Mouse (Mus musculus) hindbrain, embryonic 14.5 days (tissue): ENCODE results near the gene Susd3. TPM values are rescaled to one million over a fixed set of nuclear protein-coding genes. Genes with fewer than 3 reads are reported as not detected.

Source experiments
- ATAC-seq: fragments of 200-750 bp; cut with Nextera tagmentation; 2 replicates; pipeline ENCODE4 v1.8.0; 2017; ENCODE audit warnings: moderate number of reproducible peaks, mild to moderate bottlenecking, moderate TSS enrichment, moderate library complexity; ENCODE audit not compliant: low FRiP score
- DNase-seq: peaks from one replicate; pipeline ENCODE4 v3.0.0-alpha.2; 2015; ENCODE audit warnings: low spot score
- H3K27ac ChIP-seq: fragments of 300-500 bp; sonication (generic); 2 replicates; pipeline ENCODE4 v1.5.1; 2014; ENCODE audit warnings: mild to moderate bottlenecking, moderate library complexity
- H3K27me3 ChIP-seq: fragments of 300-500 bp; sonication (generic); 2 replicates; pipeline ENCODE4 v1.6.1; 2014; ENCODE audit warnings: mild to moderate bottlenecking, low read length, mixed read lengths; ENCODE audit not compliant: control insufficient read depth, insufficient read depth
- H3K36me3 ChIP-seq: fragments of 300-500 bp; sonication (generic); replicated peaks from 2 replicates; pipeline ENCODE4 v1.6.1; 2014; ENCODE audit not compliant: control insufficient read depth, insufficient read depth
- H3K4me1 ChIP-seq: fragments of 300-500 bp; sonication (generic); replicated peaks from 2 replicates; pipeline ENCODE4 v1.6.1; 2014; ENCODE audit warnings: antibody characterized with exemption, low read length, mixed read lengths; ENCODE audit not compliant: control insufficient read depth, insufficient read depth
- H3K4me2 ChIP-seq: fragments of 300-500 bp; sonication (generic); replicated peaks from 2 replicates; pipeline ENCODE4 v1.6.1; 2014; ENCODE audit warnings: mild to moderate bottlenecking, moderate library complexity
- H3K4me3 ChIP-seq: fragments of 300-500 bp; sonication (generic); replicated peaks from 2 replicates; pipeline ENCODE4 v1.5.1; 2014; ENCODE audit warnings: mild to moderate bottlenecking, low read length
- H3K9ac ChIP-seq: fragments of 300-500 bp; sonication (generic); 2 replicates; pipeline ENCODE4 v1.6.1; 2014
- H3K9me3 ChIP-seq: fragments of 300-500 bp; sonication (generic); 2 replicates; pipeline ENCODE4 v1.6.1; 2016; ENCODE audit warnings: low read length; ENCODE audit not compliant: control insufficient read depth
- WGBS: fragments of 180-500 bp; shearing (Covaris S2); extraction: QIAGEN DNeasy Blood & Tissue Kit; methylation state at CpG from one replicate; pipeline ENCODE4 v1.1.7; 2014; 5-methylcytosine and 5-hydroxymethylcytosine counted together
- polyA plus RNA-seq: library from polyadenylated mRNA; unstranded; fragments of >200 nt; fragmentation: Nextera tagmentation; extraction: Ambion mirVana; gene quantifications from 2 replicates; pipeline ENCODE4 v1.2.1, GENCODE M21; 2014

Gene Susd3
- polyA plus RNA-seq, 1 experiment from 2014 or later = 0.98 TPM

GRCm38 (mm10) chr13:49216808-49217561, 31.5 kb downstream of the Susd3 start:
- Histone ChIP-seq H3K9ac (no peak overlapping the region), H3K27me3 (no peaks in the 10 kb centered on the region), H3K9me3 (no peaks in the 10 kb centered on the region), H3K4me3 (no peak overlapping the region), H3K4me1 (peaks cover 28% of the 10 kb centered on the region), H3K27ac (no peak overlapping the region), H3K36me3 (no peaks in the 10 kb centered on the region), H3K4me2 (no peak overlapping the region)
- DNase-seq (no peak), ATAC-seq (no peak)
- WGBS = 58% methylated on average over 9 of the region's 9 CpGs

- WGBS = 3% methylated on average over 17 of the region's 17 CpGs
- Histone ChIP-seq H3K36me3 (no peaks in the 10 kb centered on the region), H3K4me1 (peaks cover 35% of the 10 kb centered on the region), H3K27me3 (no peaks in the 10 kb centered on the region), H3K4me2 (peak overlapping the region; percentile 87), H3K4me3 (peak overlapping the region; percentile 75), H3K9me3 (no peaks in the 10 kb centered on the region), H3K27ac (0 out of 2 replicates have a peak overlapping the region, but pooled peaks have one; percentile 17), H3K9ac (peak overlapping the region; percentile 81)
- DNase-seq (no peak), ATAC-seq (no peak; the same call in 1 of the 2 replicates)
Observed at GRCm38 (mm10) chr13:49216220-49216552, 32.3 kb downstream of the Susd3 start.

GRCm38 (mm10) chr13:49215504-49216219, 32.8 kb downstream of the Susd3 start, which contains the start of gene Card19:
Gene Card19 (minus strand): TSS chr13:49216037.
- H3K9me3 ChIP-seq = no peaks in the 10 kb centered on the region
- no peaks in the 10 kb centered on the region for H3K36me3 ChIP-seq
- no peaks in the 10 kb centered on the region for H3K27me3 ChIP-seq
- peak within 1 kb of the TSS; percentile 87 for H3K4me2 ChIP-seq
- DNase-seq = peak; percentile 89
- WGBS = under 1% methylated on average over 78 of the region's 78 CpGs
- peak; percentile 81 for ATAC-seq
- H3K4me1 ChIP-seq = peaks cover 36% of the 10 kb centered on the region
- peak within 1 kb of the TSS; percentile 75 for H3K4me3 ChIP-seq
- 0 out of 2 replicates have a peak within 1 kb of the TSS, but pooled peaks have one; percentile 17 for H3K27ac ChIP-seq
- H3K9ac ChIP-seq = peak within 1 kb of the TSS; percentile 81

GRCm38 (mm10) chr13:49215128-49215503, 33.4 kb downstream of the Susd3 start:
- ATAC-seq = no peak
- no peaks in the 10 kb centered on the region for H3K9me3 ChIP-seq
- DNase-seq = no peak
- H3K9ac ChIP-seq = peak overlapping the region; percentile 81
- 9% methylated on average over 5 of the region's 5 CpGs for WGBS
- H3K4me1 ChIP-seq = peaks cover 36% of the 10 kb centered on the region
- H3K27me3 ChIP-seq = no peaks in the 10 kb centered on the region
- no peak overlapping the region for H3K27ac ChIP-seq
- peak overlapping the region; percentile 87 for H3K4me2 ChIP-seq
- peak overlapping the region; percentile 75 for H3K4me3 ChIP-seq
- H3K36me3 ChIP-seq = no peaks in the 10 kb centered on the region

GRCm38 (mm10) chr13:49214454-49214853, 34.1 kb downstream of the Susd3 start:
- DNase-seq (no peak), ATAC-seq (no peak)
- 70% methylated on average over 3 of the region's 3 CpGs for WGBS
- no peaks in the 10 kb centered on the region for H3K36me3 ChIP-seq
- peak overlapping the region; percentile 87 for H3K4me2 ChIP-seq
- no peaks in the 10 kb centered on the region for H3K9me3 ChIP-seq
- no peak overlapping the region for H3K9ac ChIP-seq
- no peak overlapping the region for H3K27ac ChIP-seq
- 0 out of 2 replicates have a peak overlapping the region, but pooled peaks have one; percentile 75 for H3K4me3 ChIP-seq
- no peaks in the 10 kb centered on the region for H3K27me3 ChIP-seq
- peaks cover 36% of the 10 kb centered on the region for H3K4me1 ChIP-seq

GRCm38 (mm10) chr13:49213531-49213932, 35.0 kb downstream of the Susd3 start:
- no peak for ATAC-seq
- Histone ChIP-seq H3K4me3 (no peak overlapping the region), H3K4me2 (peak overlapping the region; percentile 7; the same call in 1 of the 2 replicates), H3K9me3 (no peaks in the 10 kb centered on the region), H3K27me3 (no peaks in the 10 kb centered on the region), H3K9ac (no peak overlapping the region), H3K27ac (peak overlapping the region; percentile 26; the same call in 1 of the 2 replicates), H3K36me3 (no peaks in the 10 kb centered on the region), H3K4me1 (peaks cover 36% of the 10 kb centered on the region)
- 42% methylated on average over 4 of the region's 4 CpGs for WGBS
- DNase-seq = no peak

- no peaks in the 10 kb centered on the region for H3K9me3 ChIP-seq
- no peak for DNase-seq
- H3K4me2 ChIP-seq = no peak overlapping the region
- no peak overlapping the region for H3K4me3 ChIP-seq
- H3K27me3 ChIP-seq = no peaks in the 10 kb centered on the region
- 86% methylated on average over 4 of the region's 4 CpGs for whole genome bisulfite sequencing
- peaks cover 36% of the 10 kb centered on the region for H3K4me1 ChIP-seq
- ATAC-seq = no peak
- no peak overlapping the region for H3K27ac ChIP-seq
- no peaks in the 10 kb centered on the region for H3K36me3 ChIP-seq
- H3K9ac ChIP-seq = no peak overlapping the region
Observed at GRCm38 (mm10) chr13:49212711-49213500, 35.6 kb downstream of the Susd3 start.

- Histone ChIP-seq H3K4me2 (no peak overlapping the region), H3K9ac (no peak overlapping the region), H3K36me3 (no peaks in the 10 kb centered on the region), H3K9me3 (no peaks in the 10 kb centered on the region), H3K27ac (no peak overlapping the region), H3K27me3 (no peaks in the 10 kb centered on the region), H3K4me3 (no peak overlapping the region), H3K4me1 (peaks cover 19% of the 10 kb centered on the region; the same call in 1 of the 2 replicates)
- DNase-seq (no peak), ATAC-seq (no peak)
- WGBS = 66% methylated on average over 7 of the region's 7 CpGs
Observed at GRCm38 (mm10) chr13:49209306-49209705, 39.2 kb downstream of the Susd3 start.

GRCm38 (mm10) chr13:49206341-49206740, 42.2 kb downstream of the Susd3 start:
- H3K4me3 ChIP-seq = no peak overlapping the region
- no peaks in the 10 kb centered on the region for H3K36me3 ChIP-seq
- no peak overlapping the region for H3K27ac ChIP-seq
- 100% methylated on average over 2 of the region's 2 CpGs for WGBS
- H3K4me1 ChIP-seq = peaks cover 3% of the 10 kb centered on the region; the same call in 1 of the 2 replicates
- no peaks in the 10 kb centered on the region for H3K9me3 ChIP-seq
- H3K27me3 ChIP-seq = no peaks in the 10 kb centered on the region
- no peak for DNase-seq
- no peak overlapping the region for H3K4me2 ChIP-seq
- no peak overlapping the region for H3K9ac ChIP-seq
- no peak for ATAC-seq
